Mouse (Mus musculus) cerebellum, adult 11-12 months (tissue): ENCODE results near the gene Rps6ka2.
"Not testable (repeated sequence)": the region's sequence is repeated elsewhere in the genome, so short reads cannot be mapped to it uniquely, and the experiment has no call there.

Experiments used
- DNase-seq: peaks from one replicate; pipeline ENCODE4 v3.0.0; 2022

The Rps6ka2 gene

DNA sequence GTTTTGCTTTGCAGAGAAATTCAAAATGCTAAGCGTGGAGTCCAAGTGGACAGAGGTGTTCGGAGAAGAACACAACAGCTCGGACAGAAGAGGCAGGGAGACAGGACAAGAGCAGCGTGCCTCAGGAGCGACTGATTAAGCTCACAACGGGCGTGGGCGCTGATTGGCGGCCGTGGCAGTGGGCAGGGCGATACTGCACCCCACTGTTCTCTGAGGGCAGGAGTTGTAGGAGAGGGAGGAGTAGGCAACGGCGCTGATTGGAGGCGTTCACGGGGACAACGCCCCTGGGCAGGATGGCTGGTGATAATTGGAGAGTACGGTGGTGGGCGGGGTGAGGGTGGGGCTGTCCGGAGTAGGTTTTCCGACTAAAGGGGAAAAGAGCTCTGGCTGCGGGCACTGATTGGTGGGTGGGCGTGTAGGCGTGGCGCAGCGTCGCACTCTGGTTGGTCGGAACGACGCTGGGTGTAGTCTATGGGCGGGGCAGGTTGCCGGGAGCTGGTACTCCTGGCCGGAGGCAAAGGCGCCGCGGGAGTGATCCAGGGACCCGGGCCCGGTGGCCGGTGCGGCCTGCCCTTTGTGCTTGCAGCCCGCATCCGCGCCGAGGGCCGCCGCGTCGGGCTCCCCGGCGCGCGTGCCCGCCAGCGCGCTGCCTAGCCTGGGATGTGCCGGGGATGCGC, at the start of gene Rps6ka2:
Gene Rps6ka2, plus strand, starts transcription at position 489 of the 677 bp plus-strand sequence.
- peak; percentile 97 for DNase-seq

DNA sequence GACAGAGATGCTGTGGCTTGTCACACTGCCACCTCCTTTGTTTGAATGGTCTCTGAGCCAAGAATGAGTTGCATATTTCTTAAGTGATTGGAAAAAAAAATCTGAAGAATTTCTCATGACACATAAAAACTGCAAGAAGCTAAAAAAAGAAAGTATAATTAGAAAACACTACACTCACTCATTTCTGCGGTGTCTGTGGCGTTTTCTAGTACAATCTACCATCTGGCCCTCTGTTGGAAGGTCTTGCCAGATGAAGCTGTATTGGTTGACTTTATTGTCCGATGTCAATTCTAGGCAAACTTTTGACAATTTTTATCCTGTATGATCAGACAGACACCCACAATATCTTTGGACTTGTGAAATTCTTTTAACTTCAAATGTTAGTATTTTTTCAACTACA, 49.1 kb upstream of the Rps6ka2 start:
- DNase-seq, result not testable (repeated sequence)

DNA sequence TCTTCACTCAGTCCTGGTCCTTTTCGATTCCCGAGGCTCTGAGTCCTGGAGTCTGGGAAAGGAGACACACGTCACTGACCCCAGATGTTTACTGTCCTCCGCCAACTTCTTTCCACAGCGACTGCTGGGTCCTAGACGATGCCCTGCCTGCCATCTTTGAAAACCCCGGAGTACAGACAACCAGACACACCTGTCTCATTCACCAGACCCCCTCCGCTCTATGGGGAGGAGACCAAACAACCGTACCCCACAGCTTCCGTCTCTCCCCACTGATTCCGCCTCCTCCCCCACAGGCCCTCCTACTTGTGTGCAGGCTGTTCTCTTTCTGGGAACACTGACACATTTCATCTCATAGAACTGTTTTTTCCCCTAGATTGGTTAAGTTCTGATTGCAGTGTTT, 47.4 kb upstream of the Rps6ka2 start:
- DNase-seq, result not testable (repeated sequence)

DNA sequence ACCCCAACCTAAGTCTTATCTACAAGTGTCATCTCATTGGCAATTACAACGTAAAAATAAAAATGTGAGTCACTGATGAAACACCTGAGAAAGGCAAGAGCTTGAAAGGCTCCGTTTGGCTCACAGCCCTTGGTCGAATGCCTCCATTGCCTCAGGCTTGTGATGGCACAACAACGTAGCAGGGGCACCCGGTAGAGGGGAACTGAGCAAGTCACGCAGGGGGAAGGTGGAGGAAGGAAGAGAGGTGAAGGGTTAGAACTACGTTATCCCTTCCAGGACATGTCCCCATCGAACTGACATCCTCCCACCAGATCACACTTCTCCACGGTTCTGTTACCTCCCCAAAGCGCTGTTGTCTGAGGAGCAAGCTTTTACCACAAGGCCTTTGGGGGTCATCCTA, 43.4 kb upstream of the Rps6ka2 start:
- not testable (repeated sequence) for DNase-seq

DNA sequence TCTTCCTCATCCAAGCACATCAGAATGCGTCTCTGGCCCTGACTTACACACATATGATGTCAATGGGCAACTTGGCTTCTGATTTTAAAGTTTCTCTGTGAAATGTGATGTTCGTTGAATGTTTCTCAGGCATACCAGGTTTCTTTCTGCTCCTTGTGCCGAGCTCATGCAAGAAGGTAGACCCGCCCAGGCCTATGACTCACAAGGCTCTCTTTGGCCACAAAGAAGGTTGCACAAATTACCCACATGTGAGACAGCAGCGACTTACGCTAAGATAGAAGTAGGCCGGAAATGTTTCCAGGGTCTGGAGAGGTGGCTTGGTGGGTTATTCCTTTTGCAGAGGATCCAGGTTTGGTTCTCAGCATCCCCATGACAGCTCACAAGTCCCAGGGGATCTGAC, 35.9 kb upstream of the Rps6ka2 start:
- DNase-seq, result not testable (repeated sequence)

DNA sequence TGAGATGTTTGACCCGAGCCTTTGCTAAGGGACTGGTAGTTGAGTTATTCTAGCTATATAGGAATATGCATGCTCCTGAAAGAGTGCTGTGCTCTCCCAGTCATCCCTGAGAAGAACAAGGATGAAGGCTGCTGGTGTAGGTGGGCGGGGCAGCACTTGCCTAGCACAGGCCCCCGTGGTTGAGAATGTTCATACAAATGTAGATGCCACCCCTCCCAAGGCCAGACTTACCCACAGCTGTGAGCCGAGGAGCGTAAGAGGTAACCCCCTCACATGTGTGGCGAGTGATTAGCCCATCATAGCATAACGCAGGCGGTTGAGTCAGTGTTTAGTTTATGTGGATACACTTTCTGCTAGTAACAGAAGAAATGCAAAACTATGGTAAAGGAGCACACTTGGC, 34.6 kb upstream of the Rps6ka2 start:
- DNase-seq, result not testable (repeated sequence)

DNA sequence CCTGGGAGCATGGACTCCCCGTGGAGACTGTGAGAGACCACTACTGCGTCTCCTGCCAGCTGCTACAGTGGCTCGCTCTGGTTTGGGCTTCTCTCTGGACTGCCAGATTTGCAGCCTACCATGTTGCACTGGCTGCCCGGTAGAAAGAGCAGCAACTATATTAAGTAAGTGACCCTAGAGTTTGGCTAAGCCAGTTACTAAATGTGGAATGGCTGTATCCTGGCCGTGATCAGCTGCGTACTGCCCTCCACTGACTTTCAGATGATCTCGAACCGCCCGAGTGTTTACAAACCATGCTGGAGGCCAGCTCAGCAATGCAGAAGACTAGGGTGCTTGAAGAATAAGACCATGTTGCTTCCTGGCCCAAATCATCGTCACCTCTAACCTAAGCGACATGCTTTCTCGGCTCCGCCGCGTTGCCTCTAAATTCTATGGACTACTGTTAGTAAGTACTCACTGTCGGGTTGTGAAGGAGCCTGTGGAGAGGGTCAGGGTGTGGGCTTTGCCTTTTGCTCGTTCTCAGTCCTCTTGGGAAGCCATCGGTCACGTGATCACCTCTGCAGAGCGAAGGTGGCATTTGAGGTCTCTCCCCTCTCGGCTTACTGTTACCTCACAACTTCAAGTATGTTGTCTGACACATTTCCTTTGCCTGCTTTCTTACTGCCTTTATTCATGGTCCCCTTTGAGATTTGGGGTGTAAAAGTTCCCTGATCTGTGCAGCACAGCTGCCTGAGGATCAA, 31.6 kb upstream of the Rps6ka2 start:
- DNase-seq, result no peak

DNA sequence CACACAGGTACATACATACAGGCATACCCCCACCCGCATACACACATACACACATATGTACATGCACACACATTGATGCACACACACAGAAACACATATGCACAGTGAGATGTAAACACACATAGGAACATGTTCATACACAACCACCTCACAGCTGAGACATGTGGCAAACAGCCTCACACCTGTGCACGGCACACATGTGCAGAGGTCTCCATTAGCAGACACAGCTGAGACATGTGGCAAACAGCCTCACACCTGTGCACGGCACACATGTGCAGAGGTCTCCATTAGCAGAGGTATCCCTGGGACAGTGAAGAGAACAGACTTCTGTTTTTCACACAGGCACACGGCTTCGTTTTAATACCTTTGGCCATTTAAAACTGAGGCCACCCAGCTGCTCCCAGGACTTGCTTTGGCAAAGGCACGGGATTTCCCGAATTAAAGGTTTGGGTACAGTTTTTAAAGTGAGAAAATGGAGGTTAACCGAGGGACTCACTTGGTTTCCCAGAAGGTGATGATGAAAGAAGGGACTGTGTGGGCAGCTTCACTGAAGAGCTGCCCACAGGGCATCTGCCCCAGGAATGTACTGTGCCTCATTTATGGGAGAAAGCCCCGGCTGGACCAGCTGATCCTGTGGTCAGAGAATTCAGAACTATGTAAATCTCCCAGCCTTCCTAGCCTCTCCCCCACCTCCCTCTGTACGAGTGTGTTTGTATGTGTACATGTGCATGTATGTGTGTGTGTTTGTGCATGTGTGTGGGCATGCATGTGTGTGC, 29.3 kb upstream of the Rps6ka2 start:
- no peak for DNase-seq

DNA sequence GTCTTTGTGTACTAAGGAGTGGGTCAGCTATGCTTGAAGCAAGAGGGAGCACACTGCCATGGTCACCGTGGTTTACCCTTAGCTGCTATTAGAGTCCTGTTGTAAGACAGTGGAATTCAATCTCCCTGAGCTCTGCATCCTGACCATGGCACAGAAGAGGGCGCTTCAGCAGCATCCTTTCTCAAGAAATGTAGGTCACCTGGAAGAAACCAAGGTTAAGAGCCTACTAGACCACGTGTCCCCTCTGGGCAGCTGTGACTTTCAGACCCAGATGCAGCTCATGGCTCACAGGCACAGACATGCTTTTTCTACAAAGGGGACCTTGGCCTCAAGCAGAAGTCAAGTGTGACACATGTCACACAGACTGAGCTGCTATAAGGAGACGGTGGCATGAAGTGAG, 27.5 kb upstream of the Rps6ka2 start:
- no peak for DNase-seq

DNA sequence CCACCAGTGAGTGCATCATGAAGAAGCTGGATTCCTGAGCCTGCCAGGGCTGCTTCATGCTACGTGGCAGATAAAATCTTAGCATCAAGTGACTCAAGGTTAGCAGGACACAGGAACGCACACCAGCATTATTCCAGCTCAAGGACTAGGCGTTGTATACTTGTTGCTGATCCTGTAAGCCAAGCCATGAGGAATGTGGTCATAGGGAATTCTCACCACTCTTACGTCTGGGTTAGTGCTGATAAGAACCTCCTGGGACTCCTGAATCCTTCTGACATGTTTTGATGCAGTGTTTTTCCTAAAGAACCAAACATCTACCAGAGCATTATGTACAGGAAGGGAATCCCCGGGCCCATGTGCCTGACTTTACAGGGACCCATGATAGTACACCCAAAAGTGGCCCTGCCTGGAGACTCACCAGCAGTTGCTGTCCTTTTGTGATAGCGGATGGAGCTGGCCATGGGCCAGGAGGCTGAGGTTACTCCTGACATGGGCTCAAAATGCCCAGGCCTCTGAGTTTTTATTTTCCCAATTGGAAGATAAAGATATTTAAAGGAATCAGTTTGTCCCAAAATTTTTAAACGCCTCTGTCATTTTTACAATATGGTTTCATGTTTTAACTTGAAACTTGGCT, 25.9 kb upstream of the Rps6ka2 start:
- DNase-seq, result no peak

DNA sequence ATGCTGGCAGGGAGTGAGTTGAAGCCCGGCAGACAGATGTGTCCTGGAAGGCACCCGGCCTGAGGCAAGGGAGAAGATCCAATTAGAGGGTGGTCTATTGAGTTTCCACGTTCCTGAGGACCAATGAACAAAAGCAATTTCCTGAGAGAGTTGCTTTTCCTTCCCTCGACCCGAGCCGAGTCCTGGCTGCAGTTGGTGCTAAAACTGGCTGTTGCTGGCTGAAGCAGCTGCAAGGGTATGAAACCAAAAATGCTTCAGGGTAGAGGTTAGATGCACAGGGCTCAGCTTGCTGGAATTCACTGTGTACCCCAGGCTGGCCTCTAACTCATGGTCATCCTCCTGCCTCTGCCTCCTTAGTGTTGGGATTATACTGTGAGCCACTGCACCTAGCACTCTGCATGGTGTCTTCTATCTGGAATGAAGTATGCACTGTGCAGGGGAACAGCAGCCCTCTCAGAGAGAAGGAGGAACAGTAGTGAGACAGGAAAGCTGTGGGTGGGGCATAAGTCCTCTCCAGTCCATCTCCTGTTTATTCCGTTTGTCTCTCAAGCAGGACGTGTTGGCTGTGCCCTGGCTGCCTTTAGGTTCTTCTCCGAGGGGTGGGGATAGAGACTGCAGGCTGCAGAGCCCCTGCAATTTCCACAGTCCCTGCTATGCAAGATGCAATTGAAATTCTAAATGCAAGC, 24.4 kb upstream of the Rps6ka2 start:
- DNase-seq, result no peak

DNA sequence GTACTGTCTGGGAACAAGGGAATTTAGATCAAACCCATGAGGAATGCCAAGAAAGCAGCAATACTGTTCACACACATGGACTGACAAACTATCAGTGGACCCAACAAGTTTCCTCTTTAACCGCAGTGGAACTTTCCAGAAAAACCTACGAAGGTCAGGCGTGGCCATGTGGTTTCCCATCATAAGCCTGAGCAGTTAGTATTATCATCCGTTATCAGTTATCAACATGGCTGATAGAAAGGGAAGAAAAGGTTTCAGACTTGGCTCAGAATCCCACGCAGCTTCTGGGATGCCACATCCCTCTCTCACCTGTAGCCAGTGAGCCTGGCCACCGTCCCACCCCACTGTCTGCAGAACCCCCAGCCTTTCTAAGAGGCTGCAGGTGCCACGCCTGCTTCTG, 23.4 kb upstream of the Rps6ka2 start:
- DNase-seq, result no peak

DNA sequence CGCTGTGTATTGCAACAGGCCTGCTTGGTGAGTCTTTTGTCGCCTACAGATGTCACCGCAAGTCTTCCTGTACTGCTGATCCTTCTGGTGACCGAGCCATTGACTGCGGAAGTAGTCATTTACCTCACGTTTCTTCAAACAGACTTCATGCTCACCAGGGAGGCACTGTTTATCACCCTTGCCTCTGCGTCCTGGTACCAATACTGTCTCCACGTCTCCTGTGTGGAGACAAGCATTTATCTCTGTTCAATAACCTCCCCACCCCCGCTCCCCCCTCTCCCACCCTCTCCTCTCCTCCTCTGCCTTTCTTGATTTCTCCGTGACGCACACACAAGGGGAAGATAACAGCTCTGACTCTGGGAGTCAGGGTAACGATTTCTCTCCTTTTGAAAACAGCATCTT, 22.0 kb upstream of the Rps6ka2 start:
- no peak for DNase-seq

DNA sequence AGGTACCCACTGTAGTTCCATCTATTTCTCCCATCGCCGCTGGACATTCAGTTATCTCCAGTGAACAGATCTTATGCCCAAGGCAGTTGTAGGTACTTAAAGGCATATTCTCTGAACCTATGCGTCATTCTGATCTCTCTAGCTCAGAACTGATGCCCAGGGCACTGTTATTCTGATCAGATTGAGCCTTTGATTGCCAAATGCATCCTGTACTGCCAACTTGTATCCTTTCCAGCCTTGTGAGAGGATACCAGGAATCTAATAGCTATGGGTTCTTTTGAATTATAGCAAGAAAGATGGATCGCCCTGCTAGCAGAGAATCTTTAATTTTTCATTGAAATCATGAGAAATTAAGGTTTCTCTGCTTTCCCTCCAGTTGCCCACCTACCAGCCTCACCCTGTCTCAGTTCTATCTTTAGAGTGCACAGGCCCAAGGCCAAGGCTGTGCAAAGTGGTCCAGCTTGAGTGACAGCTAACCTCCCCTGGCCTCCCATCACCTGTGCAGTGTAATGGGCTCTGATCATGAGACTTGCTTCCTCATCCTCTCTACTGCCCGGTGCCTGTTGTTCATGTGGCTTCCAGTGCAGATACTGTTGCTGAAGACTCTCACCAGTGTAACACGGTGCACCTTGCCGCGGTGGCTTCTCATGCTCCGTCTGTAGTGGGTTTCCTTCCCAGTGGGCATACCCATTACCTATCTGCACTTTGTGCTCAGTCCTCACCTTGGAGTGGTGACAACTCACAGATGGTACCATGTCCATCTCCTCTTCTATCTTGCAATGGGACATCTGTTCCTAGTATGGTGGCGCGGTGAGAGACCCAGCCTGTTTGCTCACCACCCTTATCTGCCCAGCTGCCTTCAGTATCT, 20.4 kb upstream of the Rps6ka2 start:
- no peak for DNase-seq

DNA sequence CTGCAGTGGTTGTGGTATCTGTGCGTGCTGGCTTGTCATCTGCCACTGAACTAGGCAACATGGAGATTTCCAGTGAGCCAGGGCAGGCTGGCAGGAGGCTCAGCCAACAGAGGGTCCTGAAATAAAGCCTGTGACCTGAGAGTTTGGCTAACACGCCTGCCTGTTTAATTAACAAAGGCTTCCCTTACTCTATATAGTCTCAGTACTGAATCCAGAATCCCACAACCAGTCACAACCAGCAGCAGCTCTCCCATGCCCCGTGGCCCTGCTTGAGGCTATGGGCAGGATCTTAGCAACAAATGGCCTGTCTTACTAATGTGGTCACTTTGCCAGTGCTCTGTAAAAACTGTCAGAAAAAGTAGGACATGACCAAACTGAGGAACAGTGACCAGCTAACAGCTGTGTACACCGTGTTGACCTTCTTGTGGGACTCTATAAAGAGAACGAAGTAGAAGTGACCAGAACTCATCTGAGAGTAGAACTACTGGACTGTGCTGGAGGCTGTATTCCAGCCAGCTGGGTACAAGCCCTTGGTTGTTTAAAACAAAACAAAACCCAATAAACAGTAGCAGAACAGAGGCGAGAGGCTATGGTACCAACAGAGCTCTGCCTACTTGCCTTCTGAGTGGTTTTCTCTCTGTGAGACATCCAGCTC, 18.3 kb upstream of the Rps6ka2 start:
- no peak for DNase-seq

DNA sequence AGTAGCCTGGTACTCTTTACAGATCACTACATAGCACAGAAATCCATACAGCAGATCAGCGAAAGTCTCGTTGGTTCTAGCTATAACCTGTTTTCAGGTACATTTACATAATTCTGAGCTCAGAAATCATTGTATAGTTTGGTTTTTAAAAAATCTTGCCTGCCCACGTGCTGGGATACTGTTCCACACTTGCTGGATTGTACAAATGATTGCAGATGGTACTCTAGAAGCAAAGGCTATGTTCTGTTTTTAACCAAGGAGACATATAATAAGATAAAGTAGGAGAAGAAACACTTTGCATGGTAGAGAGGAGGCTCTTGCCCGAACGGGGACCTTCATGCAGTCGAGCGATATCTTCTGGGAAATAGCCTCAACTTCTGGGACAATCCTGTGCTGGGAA, 17.3 kb upstream of the Rps6ka2 start:
- no peak for DNase-seq

DNA sequence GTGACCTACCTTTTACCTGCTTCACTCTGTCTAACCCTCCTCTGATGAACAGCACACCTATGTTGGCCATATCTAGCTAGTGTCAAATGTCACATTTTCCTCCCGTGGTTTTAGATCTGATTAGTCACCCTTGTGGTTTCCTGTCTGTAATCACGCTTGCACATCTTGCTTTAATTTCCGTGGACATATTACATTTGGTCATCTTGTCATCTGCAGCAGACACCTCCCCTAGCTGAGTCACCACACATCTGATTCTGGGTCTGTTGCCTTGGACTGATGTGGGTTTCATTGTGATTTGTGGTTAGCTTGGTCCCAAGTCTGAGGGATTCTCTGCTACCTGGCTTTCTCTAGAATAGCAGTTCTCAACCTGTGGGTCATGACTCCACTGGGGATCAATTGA, 6.0 kb upstream of the Rps6ka2 start:
- no peak for DNase-seq

DNA sequence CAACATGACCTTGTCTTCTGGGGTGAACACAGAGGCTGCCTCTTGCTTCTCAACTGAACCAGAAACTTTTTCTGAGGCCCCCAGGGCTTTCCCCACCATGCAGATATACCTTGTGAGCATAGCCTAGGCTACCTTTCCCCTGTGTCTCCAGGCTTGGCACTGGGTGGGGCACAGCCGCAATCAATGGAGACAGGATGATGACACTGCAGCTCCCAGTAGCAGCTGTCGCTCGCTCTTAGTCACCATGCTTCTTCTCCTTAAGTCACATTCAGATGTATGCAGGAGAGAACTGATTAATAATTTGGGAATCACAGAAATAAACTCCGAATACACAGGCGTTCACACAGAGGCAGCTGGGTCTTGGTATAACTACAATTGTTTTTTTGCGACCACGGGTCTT, 4.4 kb upstream of the Rps6ka2 start:
- no peak for DNase-seq

DNA sequence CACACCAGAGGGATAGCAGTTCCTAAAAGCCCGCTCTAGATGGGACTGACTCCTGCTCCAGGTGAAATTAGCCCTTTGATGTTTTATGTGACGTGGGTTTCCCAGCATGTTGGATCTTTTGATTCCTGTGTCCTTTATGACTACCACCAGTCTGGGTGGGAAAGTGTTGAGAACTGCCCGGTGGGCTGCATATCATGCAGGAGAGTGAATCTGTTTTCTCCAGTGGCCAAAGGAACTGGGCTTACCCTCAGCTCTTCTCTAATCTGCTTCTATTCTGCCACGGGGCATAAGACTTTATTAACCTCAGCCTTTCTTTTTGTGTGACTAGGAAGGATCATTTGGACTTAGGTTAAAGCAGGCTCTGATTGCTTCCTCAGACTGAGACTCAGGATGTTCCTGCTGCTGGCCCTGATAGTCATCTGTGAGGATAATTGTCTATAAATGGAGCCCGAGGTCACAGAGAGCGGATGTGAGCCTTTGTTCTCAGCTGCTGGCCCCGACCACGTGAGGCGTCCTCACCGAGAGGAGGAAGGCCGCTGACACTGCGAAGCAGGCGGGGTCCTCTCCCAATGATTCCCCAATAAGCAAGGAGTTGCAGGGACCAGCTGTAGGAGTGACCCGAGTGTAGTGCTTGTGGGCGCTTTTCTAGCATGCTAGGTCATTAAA, 821 bp upstream of the Rps6ka2 start:
- no peak for DNase-seq
